Mouse (Mus musculus) urinary bladder, postnatal 25 days (tissue): Measurements from ENCODE around the gene Maml3.

Experiments used
- DNase-seq: peaks from one replicate; pipeline ENCODE4 v3.0.0; 2022; ENCODE audit warnings: low spot score

The Maml3 gene

DNA sequence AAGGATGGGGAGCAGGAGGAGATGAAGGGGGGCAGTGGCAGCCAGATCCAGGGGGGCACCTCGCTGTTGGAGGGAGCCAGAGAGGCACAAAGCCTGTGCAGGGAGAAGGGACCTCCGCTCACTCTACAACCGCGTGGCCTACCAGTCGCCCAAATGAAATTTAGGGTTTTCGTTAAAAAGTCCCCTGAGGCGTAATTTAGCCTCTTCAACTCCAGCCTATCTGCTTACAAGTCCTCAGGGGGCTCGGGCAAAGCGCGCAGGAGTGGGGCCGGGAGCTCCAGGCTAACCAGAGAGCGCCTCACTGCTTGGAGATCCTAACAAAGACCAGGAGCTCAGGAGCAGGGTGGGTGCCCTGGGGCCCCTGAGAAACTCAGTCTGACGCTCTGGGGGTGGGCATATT lies 402.9 kb downstream of the Maml3 start:
- no peak for DNase-seq

DNA sequence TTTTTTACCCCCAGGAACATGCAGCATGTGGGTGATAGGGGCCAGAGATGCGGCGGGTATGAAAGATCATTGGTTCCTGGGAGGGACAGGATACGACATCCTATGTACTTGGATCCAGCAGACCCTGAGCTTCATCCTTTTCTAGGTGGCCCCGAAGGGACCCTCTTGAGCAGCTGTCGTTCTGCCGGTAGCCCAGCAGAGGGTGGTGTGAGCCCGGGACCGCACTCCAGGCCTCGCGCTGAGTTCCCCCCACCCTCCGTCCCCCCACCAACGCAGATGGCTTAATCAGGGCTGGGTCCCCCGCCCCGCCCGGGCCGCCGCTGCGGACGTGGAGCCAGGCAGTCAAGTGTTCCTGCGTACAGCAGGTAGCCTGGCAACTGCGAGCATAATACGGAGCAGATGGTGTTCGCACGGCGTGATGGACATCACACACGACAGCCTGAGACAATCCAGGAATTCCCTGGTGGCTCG lies 403.6 kb downstream of the Maml3 start:
- DNase-seq: peak; percentile 62

DNA sequence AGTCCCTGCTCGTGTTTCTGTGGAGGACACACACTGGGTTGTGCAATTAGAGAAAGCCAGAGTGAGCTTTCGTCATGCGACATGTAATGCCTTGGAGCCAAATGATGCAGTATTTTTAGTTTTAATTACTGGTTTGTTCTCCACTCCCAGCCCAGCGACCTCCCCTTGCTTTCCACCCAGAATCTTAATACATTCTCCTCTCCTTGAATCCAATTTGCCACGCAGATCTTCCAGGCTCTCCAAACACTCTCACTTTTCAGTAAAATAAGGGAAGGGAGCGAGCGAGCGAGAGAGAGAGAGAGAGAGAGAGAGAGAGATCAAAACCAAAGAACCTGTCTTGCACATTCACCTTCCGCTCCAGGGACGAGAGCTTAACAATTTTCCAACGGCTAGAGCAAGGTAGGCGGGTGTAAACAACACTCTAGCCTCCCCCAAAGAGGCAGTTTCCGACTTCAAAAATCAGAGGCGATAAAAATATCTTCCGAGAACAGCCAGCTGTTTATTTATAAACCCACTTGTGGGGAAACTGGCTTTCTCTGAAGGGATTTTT lies 404.1 kb downstream of the Maml3 start:
- DNase-seq: no peak

DNA sequence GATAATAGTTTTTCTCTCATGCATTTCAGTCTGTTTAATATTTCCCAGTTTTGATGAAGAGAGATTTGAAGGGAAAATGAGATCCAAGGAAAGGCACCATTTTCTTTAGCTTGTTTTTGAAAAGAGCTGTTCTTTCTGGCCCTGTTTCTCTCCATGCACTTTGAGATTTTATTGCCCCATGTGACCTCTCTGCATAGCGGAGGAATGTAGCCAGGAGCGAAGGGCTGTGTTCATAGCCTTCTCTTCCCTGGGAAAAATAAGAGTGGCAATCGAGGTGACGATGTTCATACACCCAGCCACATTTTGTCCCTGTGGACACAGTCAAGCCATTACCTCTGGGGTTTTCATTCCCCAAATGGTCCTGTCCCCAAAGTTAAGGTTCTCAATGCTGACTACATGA lies 404.8 kb downstream of the Maml3 start:
- DNase-seq: no peak

DNA sequence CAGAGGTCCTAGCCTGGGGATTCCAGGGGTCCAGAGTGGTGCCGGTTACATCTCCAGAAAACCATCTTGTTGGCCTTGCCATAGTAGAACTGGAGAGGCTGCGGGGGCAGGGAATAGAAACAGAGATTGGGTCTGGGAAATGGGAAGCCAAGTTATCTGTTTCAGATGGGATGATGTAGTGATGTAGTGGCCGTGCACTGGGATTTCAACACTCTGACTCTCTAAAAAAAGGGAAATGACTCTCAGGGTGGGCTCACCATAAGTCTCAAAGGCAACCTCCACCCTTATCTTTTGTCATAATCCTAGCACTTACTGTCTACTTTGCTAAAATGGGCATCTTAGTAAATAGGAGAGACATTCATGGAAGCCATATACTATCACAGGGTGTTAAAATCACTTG lies 406.9 kb downstream of the Maml3 start:
- DNase-seq: no peak

DNA sequence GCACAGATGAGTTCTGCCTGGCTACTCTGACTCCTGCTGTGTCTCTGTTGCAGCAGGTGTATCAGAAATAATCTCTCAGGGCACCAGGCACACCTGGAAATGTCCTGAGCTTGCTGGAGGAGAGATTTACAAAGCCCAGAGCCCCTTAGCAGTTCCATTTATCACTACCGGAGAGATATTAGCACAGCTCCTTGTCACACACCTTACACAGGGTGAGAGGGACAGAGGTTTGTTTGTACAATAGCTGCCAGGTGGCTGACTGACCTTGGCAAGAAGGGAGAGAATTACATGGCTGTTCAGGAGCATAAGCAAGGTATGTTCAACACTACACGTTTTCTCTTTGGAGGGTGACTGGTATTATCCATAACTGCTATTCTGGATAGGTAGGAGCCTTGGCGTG lies 409.2 kb downstream of the Maml3 start:
- DNase-seq: no peak

DNA sequence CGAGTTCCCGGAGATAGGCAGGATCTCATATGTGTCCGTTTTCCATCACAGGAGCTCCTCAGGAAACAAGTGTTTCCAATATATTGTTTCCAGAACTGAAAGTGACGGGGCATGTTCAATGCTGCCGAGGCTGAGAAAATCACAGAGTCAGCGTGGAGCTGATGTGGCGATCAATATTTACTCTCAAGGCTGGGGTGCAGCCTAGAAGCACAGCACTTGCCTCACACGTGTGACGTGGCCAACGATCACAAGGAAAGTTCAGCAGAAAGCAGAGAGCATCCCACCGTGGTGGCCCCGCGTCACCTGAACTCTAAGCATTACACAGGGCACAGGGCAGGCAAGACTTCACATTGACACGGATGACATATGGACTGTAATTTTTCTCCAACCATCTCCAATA lies 410.3 kb downstream of the Maml3 start:
- no peak for DNase-seq

DNA sequence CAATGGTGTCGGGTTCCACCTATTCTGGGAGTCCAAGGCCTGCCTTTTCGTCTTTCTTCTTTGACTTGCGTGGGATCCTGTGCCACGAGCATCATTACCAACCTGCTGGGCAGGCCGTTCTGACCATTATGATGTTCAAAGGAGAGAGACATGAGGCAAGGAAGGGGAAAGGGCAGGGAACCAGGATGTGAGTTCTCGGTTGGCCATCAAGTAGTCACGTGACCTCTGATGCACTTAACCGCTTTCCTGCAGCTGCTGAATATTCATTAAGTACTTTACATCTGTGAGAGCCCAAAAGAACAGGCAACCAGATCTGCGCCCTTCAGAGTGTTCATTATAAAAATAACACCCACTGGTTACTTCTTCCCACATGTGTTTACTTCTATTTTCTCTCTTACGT lies 411.7 kb downstream of the Maml3 start:
- no peak for DNase-seq

DNA sequence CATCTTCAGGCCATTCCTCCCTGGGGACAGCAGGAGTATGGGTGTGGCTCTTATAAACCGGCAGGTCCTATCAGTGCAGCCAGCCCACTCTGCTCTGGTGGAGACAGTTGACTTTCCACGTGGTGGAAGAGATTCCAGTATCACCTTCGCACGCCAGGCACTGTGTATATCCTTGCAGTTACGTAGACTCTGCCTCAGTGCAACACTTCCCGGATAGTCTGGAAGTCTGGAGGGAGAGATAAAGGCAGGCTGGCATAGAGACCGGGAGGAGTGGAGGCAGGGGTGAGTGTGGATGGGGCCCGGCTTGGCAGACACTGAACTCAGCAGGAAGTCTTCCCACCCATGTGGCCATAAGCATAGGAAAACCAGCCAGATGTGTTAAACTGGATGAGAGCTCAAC lies 416.2 kb downstream of the Maml3 start:
- DNase-seq: no peak

DNA sequence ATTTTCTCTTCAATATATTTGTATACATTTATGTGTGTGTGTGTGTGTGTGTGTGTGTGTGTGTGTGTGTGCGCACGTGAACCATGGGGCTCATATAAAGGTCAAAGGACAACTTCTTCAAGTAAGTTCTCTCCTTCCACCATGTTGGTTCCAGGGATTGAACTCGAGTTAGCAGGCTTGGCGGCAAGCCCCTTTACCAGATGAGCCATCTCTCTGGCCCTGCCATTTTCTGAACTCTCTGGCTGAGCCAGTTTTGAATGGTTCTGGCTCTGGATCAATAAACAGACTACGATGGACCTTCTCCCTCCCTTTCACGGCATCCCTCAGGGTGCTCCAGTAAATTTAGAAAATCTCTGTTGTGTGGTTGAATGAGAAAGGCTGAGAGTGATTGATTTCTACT lies 418.1 kb downstream of the Maml3 start:
- no peak for DNase-seq

DNA sequence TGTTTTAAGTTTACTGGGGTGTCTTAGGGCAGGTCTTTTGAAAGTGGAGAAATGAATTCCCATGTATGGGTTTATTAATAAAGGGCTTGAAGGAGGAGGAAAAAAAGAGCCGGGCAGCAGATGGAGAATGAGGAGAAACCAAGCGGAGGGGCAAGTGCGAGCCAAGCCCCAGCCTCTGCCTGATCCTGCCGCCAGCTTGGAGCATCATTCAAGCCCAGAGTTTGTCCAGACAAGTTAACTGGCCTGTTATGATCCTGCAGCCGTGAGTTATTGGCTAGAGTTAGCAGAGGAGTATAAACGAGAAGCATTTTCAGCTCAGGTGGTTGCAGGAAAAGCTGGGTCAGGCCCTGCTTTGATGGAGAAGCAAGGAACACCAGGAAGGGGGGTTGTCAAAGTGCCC lies 418.6 kb downstream of the Maml3 start:
- DNase-seq: no peak

DNA sequence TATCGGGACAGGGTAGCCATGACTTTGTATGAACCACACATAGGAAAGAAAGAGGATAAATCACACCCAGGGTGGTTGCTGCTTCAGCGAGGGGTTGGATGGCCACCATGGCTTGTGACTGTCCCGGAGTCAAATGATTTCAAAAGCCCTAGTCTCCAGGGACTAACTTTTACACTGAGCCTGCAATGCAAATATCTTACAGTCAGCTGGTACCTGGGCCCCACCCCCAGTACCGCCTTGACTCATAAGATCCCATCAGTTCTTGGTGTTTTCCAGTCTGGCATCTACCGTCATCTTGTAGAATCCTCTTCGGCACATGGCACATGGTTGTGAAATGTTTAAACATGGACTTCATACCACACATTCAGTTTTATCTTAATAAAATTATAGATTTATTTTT lies 419.3 kb downstream of the Maml3 start:
- DNase-seq: no peak

DNA sequence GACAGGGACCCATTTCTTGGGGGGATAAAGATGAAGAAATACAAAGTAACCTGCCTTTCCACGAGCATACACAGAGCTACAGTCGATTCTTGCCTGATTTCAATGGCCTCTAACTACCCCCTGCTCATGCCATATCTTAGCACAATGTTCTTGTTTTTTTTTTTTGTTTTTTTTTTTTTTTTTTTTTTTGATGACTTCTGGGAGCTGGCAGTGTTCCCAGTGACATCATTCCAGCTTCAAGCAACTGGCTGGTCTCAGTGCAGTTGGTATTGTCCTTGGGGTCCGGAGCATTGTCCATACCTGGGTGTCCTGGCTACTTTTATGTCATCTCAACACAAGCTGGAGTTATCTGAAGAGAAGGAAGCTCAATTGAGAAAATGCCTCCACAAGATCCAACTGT lies 429.9 kb downstream of the Maml3 start:
- no peak for DNase-seq

DNA sequence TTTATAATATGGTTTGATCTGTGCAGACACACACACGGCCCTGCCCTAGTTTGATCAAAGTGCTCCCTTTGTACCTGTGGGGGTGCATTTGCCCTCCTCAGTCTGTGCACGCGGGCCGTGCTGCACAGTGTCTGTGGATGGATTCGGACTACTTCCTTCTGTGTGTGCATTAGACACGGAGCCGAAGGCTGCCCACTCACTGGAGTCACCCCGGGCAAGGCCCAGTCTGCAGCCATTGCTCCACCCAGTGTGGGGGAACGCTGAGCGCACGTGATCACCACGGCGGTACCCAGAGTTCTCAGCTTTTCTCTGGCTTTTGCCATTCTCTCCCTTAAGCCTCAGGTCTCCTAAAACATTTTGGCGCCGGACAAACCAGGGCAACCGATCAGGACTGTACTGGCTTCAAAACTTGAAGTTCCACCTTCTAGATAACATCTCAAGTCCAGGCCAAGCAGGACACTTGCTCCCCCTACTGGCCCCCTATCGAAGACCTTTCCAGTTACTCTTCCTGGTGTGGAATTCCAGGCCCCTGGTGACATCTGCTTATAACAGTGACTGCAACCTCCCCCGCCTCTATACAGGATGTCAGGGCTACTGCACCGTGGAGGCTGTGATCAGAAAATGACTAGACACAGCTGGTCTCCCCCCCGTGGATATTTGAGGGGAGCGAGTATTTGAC lies 431.3 kb downstream of the Maml3 start:
- DNase-seq: peak; percentile 63

DNA sequence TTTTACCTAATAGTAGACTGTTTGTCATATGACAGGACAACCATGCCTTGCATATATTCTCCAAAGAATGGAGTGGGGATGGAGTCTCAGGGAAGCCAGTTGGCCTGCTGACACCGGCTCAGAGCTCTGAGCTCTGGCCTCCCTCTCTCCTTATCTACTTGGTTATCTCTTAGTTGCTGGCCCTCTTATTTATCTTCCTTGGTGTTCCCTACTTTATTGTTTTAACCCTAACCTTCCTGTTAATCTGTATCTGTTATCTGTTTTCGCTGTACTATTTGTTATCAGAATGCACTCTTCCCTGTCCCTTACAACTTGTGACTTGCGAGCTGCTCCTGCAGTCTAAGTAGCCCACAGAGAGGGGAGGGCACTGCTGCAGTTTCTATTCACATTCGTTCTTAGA lies 432.2 kb downstream of the Maml3 start:
- DNase-seq: no peak

DNA sequence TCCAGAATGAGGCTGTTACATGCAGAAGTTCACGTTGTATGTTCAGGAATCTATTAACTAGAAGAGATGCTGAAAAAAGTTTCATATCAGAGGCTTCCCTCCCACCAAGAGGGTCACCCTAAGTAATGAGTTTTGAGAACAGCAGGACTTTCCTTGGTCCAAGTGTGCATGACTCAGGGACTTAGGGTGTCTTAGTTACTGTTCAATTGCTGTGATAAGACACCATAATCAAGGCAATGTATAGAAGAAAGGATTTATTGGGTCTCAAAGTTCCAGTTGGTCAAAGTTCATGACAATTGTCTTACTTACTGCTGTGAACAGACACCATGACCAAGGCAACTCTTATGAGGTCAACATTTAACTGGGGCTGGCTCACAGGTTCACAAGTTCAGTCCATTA lies 433.8 kb downstream of the Maml3 start:
- DNase-seq: no peak

DNA sequence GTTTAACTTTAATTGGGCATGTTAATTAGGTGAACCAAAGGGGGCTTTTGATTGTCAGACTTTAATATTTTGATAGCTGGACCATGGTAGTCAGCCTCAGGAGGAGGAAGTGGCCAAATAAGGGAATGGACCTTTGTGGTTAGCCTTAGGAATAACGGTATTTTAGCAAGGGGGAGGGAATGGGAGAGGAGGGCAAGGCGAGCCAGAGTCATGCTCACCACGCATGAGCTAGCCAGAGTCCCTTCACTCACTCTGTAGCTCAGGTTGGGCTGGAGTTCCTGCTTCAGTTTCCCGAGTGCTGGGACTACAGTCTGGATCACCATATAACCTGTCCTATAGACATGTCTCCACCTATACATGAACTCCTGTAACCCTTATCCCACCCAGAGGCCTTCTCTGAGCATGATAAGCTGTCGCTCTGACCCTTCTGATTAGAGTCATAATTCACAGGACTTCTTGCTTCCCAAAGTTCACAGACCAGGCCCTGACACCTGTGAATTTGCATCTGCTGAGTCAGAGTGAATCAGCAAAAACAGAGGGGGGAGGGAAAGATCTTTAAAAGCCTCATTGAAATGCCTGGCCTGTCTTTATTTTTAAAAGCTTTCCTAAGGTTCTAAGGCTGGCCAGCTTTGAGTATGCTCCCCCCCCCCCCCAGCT lies 434.3 kb downstream of the Maml3 start:
- no peak for DNase-seq

DNA sequence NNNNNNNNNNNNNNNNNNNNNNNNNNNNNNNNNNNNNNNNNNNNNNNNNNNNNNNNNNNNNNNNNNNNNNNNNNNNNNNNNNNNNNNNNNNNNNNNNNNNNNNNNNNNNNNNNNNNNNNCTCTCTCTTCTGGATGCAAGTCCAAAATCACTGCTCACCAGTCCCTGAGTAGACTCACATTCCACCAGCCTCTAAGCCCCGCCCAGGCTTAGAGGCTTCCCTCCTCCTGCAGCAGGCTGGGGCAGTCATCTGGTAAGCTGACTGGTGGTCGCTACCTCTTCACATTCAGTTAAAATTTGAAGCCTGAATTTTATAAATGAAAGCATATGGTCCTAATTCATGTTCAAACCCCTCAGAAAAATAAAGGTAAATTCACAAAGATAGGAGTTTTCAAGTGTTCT lies 436.3 kb downstream of the Maml3 start:
- DNase-seq: no peak

DNA sequence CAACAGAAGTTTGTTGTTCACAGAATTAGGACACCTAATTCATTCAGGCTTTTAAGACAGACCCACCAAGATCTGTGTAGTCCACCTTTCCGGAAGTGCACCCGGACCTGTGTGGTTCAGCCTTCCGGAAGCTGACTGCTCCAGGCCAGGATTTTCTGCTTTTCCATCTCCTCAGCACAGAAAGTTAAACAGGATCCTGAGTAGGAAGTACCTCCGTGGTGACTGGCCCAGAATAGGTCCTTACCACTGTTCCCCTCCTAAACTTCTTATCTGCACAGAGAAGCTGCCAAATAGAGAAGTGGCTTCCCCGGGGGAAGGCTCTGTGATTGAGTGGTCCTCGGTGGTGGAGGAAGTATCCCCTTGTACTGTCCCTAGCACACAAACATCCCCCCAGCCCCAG lies 442.3 kb downstream of the Maml3 start:
- DNase-seq: no peak

DNA sequence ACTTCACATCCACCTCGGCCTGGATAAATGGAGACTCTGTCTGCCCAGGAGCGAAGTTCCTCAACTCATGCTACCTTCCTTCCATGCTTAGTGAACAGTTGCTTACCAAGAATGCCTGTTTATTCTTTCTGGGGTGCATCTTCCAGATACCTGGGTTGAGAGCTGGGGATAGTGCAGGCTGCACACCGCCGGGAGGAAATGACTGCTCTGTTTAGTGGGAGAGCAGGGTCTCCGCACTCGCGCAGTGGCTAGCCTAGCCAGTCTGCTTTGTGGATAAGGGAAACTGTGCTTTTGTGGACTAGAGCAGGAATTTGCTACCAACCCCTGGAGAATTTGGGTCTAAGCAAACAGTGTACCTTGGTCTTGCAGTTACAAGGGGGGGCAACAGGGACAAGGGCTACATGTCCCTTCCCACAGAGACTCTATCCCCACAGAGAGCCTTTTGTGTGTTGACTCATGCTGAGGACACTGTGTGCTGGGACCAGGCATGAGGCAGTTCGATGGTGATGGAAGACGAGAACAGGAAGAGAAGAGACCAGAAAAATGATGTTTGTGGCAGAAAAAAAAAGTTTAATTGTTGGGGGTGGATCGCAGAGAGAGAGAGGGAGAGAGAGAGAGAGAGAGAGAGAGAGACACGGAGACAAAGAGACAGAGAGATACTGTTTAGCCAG lies 442.9 kb downstream of the Maml3 start:
- no peak for DNase-seq

DNA sequence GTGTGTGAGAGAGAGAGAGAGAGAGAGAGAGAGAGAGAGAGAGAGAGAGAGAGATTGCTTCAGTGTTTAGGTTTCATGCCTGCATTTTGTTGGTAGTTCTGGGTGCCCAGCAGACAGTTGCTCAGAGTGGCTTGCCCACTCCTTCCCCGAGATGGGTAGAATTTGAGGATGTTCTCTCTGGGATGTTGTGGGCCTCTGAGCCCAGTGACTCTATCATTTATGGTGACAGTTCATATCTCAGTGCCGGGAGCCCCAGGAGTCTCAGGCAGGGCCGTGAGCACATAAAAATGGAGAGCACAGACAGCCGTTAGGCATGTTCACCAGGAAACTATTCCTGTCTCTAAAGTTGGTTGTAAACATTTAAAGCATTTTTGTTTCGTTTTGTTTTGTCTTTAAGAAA lies 443.5 kb downstream of the Maml3 start:
- DNase-seq: no peak

DNA sequence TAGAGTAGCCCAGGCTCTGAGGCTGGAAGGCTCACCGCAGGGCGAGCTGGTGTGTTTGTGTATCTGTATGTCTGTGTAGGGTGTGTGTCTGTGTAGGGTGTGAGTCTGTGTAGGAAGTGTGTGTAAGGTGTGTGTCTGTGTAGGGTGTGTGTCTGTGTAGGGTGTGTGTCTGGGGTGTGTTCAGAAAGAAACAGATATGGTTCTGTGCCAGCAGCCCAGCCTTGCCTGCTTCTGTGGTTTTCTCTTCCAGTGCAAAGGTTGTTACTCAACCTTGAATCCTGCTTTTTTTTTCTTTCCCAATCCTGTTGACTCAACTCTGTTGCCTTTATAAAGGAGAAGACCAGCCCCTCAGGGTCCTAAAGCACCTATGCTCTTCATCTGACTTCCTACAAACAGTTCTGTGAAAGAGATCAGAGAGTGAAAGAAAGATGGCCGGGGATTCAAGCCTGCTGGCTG lies 444.0 kb downstream of the Maml3 start:
- DNase-seq: no peak

DNA sequence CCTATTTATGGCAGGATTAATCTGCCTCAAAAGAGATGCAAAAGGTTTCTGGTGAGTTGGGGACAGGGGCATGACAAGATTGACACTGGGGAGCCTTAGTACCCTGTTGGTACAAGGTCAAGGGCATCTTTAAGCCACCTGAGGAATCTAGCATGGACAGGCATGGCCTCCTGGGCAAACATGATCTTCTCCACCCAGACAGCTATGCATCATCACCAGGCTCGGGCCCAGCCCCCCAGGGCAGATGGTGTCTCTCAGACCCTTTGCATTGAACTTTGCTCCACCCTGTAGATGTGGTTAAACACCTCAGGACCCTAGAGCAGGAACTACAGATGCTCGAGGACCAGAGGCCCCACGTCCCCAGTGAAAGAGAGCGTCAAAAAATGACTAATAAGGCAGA lies 444.8 kb downstream of the Maml3 start, which contains the start of gene Mgst2:
Gene Mgst2, plus strand, starts transcription at position 301 of the 400 bp plus-strand sequence.
- no peak for DNase-seq
